Mouse (Mus musculus) small intestine, adult 2 months (tissue): Measurements from ENCODE around the gene Edc3.

ENCODE experiments used
- CTCF ChIP-seq: fragments of 200-500 bp; IDR thresholded peaks from 2 replicates; pipeline ENCODE4 v1.5.1; 2012; ENCODE audit warnings: low read depth, mild to moderate bottlenecking, control low read depth, inconsistent platforms, low read length, moderate library complexity, mixed read lengths; ENCODE audit not compliant: insufficient replicate concordance, insufficient read length; ENCODE audit errors: extremely low read depth
- POLR2A ChIP-seq: fragments of 200-500 bp; IDR thresholded peaks from 2 replicates; pipeline ENCODE4 v1.6.1; 2012; ENCODE audit warnings: low read depth, mild to moderate bottlenecking, control low read depth, inconsistent platforms, low read length, moderate library complexity

DNA sequence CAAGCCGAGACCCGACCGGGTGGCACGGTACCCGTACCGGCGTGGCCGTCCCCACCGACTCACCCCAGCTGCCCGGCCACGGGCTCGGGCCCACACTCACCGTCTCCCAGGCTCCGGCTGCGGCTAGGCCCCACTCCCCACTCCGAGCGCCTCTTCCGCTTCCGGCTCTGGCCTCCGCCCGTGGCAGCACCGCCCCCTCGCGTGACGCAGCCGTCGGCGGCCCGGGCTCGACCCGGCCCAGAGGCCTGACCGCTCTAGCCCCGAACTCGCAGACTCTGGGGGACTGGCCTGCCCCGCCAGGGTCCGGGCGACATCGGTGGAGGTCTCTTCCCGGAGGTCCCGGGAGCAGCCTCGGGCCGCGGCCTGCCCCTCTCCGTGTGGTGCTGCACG, 56.6 kb downstream of the Edc3 start:
- TF ChIP-seq CTCF = no peak
- peak; percentile 66; the same call in 1 of the 2 replicates for TF ChIP-seq POLR2A
